Mouse (Mus musculus) ovary, adult 18-20 months (tissue): ENCODE results near the gene Smlr1.

Experiments
- DNase-seq: peaks from one replicate; pipeline ENCODE4 v3.0.0; 2022; ENCODE audit warnings: low spot score, mixed read lengths

Gene Smlr1

GRCm38 (mm10) chr10:25499323-25500071 is 36.6 kb downstream of the Smlr1 start:
- DNase-seq, result no peak

- DNase-seq, result no peak
Observed at GRCm38 (mm10) chr10:25488456-25488855, 47.6 kb downstream of the Smlr1 start.

GRCm38 (mm10) chr10:25482791-25483190 is 53.3 kb downstream of the Smlr1 start:
- DNase-seq, result no peak

- no peak for DNase-seq
Observed at GRCm38 (mm10) chr10:25479716-25480115, 56.4 kb downstream of the Smlr1 start.
